Mouse (Mus musculus) intestine, embryonic 15.5 days (tissue): ENCODE results near the gene Lkaaear1. TPM values are rescaled to one million over a fixed set of nuclear protein-coding genes. Genes with fewer than 3 reads are reported as not detected.
A peak's percentile ranks its signal among the peaks of the same experiment; 100 is the strongest.

Experiments used
- ATAC-seq: fragments of 200-750 bp; cut with Nextera tagmentation; 2 replicates; pipeline ENCODE4 v1.8.0; 2017; ENCODE audit warnings: moderate TSS enrichment, moderate library complexity
- H3K27ac ChIP-seq: fragments of 300-500 bp; sonication (generic); 2 replicates; pipeline ENCODE4 v1.5.1; 2015; ENCODE audit warnings: mild to moderate bottlenecking, inconsistent platforms
- H3K27me3 ChIP-seq: fragments of 300-500 bp; sonication (generic); replicated peaks from 2 replicates; pipeline ENCODE4 v1.6.1; 2015; ENCODE audit warnings: inconsistent platforms
- H3K36me3 ChIP-seq: fragments of 300-500 bp; sonication (generic); 2 replicates; pipeline ENCODE4 v1.6.1; 2015; ENCODE audit warnings: inconsistent platforms
- H3K4me1 ChIP-seq: fragments of 300-500 bp; sonication (generic); replicated peaks from 2 replicates; pipeline ENCODE4 v1.6.1; 2015; ENCODE audit warnings: inconsistent platforms
- H3K4me2 ChIP-seq: fragments of 300-500 bp; sonication (generic); replicated peaks from 2 replicates; pipeline ENCODE4 v1.6.1; 2015; ENCODE audit warnings: mild to moderate bottlenecking, inconsistent platforms
- H3K4me3 ChIP-seq: fragments of 300-500 bp; sonication (generic); replicated peaks from 2 replicates; pipeline ENCODE4 v1.5.1; 2015; ENCODE audit warnings: inconsistent platforms
- H3K9ac ChIP-seq: fragments of 300-500 bp; sonication (generic); 2 replicates; pipeline ENCODE4 v1.6.1; 2015; ENCODE audit warnings: inconsistent platforms
- H3K9me3 ChIP-seq: fragments of 300-500 bp; sonication (generic); 2 replicates; pipeline ENCODE4 v1.6.1; 2016; ENCODE audit warnings: inconsistent platforms
- WGBS: fragments of 180-500 bp; shearing (Covaris S2); methylation state at CpG from one replicate; pipeline ENCODE4 v1.1.7; 2015; 5-methylcytosine and 5-hydroxymethylcytosine counted together
- polyA plus RNA-seq: library from polyadenylated mRNA; unstranded; fragments of >200 nt; fragmentation: Nextera tagmentation; extraction: Ambion mirVana; gene quantifications from 2 replicates; pipeline ENCODE4 v1.2.1, GENCODE M21; 2015

Lkaaear1 gene
- polyA plus RNA-seq, 1 experiment from 2014 or later = not detected

- ATAC-seq = no peak
- Histone ChIP-seq H3K27ac (peak overlapping the region; percentile 4; the same call in 1 of the 2 replicates), H3K4me2 (no peak overlapping the region), H3K9me3 (no peaks in the 10 kb centered on the region), H3K4me1 (no peaks in the 10 kb centered on the region; the same call in 1 of the 2 replicates), H3K36me3 (no peaks in the 10 kb centered on the region), H3K4me3 (no peak overlapping the region), H3K27me3 (peaks cover 11% of the 10 kb centered on the region), H3K9ac (no peak overlapping the region)
- WGBS = 16% methylated on average over 4 of the region's 4 CpGs
Observed at GRCm38 (mm10) chr2:181663298-181663630, 35.0 kb downstream of the Lkaaear1 start.

DNA sequence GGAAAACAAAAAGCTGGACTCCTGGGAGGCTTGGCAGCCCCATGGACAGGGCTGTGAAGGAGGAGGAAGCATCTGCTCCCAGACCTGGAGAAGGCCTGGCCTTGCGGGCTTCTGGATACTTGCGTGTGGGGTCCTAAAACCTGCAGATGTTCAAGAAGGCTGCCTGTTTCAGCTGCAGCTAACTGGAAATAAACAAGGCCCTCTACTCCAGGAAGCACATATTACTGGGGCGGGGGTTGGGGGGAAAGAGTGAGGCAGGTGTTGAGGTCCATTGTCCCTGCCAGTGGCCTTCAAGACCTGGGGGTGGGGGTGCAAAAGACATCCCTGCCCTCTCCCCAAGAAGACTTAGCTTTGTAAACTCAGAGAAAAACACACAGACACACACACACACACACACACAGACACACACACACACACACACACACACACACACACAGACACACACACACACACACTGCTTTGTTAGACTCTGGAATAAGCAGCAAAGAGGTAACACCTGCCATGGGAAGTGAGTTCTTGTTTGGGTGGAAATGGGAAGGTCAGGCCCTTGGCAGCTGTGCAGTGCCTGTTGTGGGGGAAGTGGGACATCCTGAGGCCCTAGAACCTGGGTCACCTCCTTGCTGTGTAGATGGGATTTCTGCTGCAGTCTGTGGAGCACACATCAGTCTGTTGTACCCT is 35.5 kb downstream of the Lkaaear1 start:
- WGBS = 85% methylated on average over 3 of the region's 3 CpGs

DNA sequence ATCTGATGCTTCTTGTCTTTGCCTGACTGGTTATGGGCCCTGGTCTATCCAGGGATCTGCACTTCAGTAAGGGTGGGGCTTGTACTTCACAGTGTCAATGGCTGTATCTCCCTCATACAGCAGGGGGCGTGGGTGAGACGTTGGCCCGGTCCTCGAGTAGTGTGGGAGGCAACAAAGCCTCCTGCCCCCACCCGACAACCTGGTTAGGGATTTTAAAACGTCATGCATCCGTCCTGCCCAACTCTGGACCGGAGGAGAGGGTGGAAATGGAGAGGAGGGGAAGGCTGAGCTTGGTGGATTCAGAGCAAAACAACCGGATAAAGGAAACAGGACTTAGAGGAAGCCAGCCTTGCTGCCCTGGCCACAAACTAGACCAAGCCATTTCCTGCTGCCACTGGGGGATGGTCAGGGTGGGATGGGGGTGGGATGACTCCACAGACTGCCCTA is 38.6 kb downstream of the Lkaaear1 start:
- no peak overlapping the region for H3K4me2 ChIP-seq
- peaks cover 16% of the 10 kb centered on the region for H3K36me3 ChIP-seq
- no peaks in the 10 kb centered on the region; the same call in 1 of the 2 replicates for H3K27me3 ChIP-seq
- H3K4me1 ChIP-seq = no peaks in the 10 kb centered on the region; the same call in 1 of the 2 replicates
- no peak overlapping the region for H3K27ac ChIP-seq
- H3K9ac ChIP-seq = no peak overlapping the region
- ATAC-seq = peak; percentile 78
- H3K4me3 ChIP-seq = no peak overlapping the region
- 13% methylated on average over 9 of the region's 9 CpGs for WGBS
- no peaks in the 10 kb centered on the region for H3K9me3 ChIP-seq

More for the DNA sequence above, 35.5 kb downstream of the Lkaaear1 start:
- no peaks in the 10 kb centered on the region for H3K9me3 ChIP-seq
- H3K4me1 ChIP-seq = no peaks in the 10 kb centered on the region; the same call in 1 of the 2 replicates
- H3K27me3 ChIP-seq = peaks cover 6% of the 10 kb centered on the region
- H3K9ac ChIP-seq = no peak overlapping the region
- no peaks in the 10 kb centered on the region for H3K36me3 ChIP-seq
- H3K27ac ChIP-seq = peak overlapping the region; percentile 9; the same call in 1 of the 2 replicates
- no peak for ATAC-seq
- no peak overlapping the region for H3K4me2 ChIP-seq
- H3K4me3 ChIP-seq = no peak overlapping the region

DNA sequence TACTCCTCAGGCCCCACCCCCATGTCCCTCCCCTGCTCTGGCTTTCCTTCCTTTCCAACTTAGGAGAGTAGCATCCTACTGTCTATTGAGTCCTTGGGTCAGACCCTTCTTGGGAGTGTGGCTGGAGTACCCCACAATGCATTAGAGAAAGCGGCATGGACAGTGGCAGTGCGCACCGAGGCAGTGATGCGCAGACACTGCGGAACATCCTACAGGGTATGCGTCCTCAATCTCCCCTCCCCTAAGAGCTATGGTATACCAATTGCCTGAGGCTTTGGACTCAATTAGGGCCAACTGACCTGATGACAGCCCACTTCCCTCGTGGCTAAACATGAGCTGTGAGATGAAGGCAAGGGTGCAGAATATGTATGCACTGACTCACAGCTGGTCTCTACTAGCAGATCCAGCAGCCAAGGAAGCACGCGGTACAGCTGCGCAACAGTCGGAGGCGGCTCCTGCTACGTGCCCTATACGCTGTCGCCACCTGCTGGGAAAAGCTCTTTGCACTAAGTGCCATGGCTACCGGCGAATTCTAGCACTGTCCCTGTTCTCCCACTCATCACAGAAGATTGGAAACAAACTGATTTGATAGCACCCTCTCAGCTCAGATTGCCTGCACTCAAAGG is 39.2 kb downstream of the Lkaaear1 start:
- Histone ChIP-seq H3K9me3 (no peaks in the 10 kb centered on the region), H3K4me2 (no peak overlapping the region; the same call in 1 of the 2 replicates), H3K36me3 (peaks cover 17% of the 10 kb centered on the region), H3K27ac (no peak overlapping the region), H3K27me3 (no peaks in the 10 kb centered on the region; the same call in 1 of the 2 replicates), H3K9ac (no peak overlapping the region), H3K4me3 (no peak overlapping the region), H3K4me1 (no peaks in the 10 kb centered on the region; the same call in 1 of the 2 replicates)
- whole genome bisulfite sequencing = 50% methylated on average over 17 of the region's 17 CpGs
- peak; percentile 71 for ATAC-seq

- Histone ChIP-seq H3K36me3 (peaks cover 17% of the 10 kb centered on the region), H3K9me3 (no peaks in the 10 kb centered on the region), H3K9ac (no peak overlapping the region), H3K4me3 (no peak overlapping the region), H3K27me3 (no peaks in the 10 kb centered on the region; the same call in 1 of the 2 replicates), H3K27ac (no peak overlapping the region), H3K4me1 (peaks cover 4% of the 10 kb centered on the region), H3K4me2 (no peak overlapping the region)
- 85% methylated on average over 7 of the region's 7 CpGs for WGBS
- no peak for ATAC-seq
Observed at GRCm38 (mm10) chr2:181658528-181658927, 39.7 kb downstream of the Lkaaear1 start.

DNA sequence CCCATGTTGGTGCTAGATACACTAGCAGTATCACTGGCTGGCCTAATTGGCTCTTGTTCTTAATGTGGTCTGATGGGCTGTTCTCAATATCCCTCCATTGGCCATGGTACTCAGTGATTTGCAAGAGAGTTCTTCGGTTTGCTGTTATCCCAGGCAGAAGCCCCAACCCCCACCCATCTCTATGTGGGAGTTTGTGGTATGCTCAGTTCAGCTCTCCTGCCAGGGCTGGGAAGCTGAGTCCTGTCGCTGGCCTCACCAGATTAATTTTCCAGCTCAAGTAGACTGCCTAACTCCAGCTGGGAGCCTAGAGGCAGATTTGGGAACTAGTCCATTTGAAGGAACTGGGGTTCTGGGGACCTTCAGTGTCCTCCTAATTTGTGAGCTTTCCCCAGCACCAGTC is 40.8 kb downstream of the Lkaaear1 start:
- Histone ChIP-seq H3K4me3 (no peak overlapping the region), H3K27me3 (no peaks in the 10 kb centered on the region; the same call in 1 of the 2 replicates), H3K36me3 (peaks cover 23% of the 10 kb centered on the region), H3K9ac (no peak overlapping the region), H3K4me2 (no peak overlapping the region), H3K4me1 (peaks cover 4% of the 10 kb centered on the region), H3K27ac (no peak overlapping the region), H3K9me3 (no peaks in the 10 kb centered on the region)
- 74% methylated on average over 2 of the region's 2 CpGs for WGBS
- no peak for ATAC-seq

- Histone ChIP-seq H3K27me3 (no peaks in the 10 kb centered on the region; the same call in 1 of the 2 replicates), H3K4me2 (no peak within 1 kb of the TSS), H3K4me3 (no peak within 1 kb of the TSS), H3K27ac (no peak within 1 kb of the TSS), H3K9ac (no peak within 1 kb of the TSS), H3K4me1 (peaks cover 4% of the 10 kb centered on the region), H3K9me3 (no peaks in the 10 kb centered on the region), H3K36me3 (peaks cover 28% of the 10 kb centered on the region)
- WGBS = 74% methylated on average over 3 of the region's 3 CpGs
- ATAC-seq = no peak
Observed at GRCm38 (mm10) chr2:181656734-181657133, 41.5 kb downstream of the Lkaaear1 start, which contains the start of gene Gm29797. TSS of gene Gm29797 (plus strand) at chr2:181657034.

- Histone ChIP-seq H3K9me3 (no peaks in the 10 kb centered on the region), H3K27me3 (no peaks in the 10 kb centered on the region), H3K4me1 (peaks cover 4% of the 10 kb centered on the region), H3K4me2 (no peak overlapping the region), H3K27ac (no peak overlapping the region), H3K9ac (no peak overlapping the region), H3K4me3 (no peak overlapping the region), H3K36me3 (peaks cover 43% of the 10 kb centered on the region)
- 63% methylated on average over 1 of the region's 1 CpGs for WGBS
- peak; percentile 91 for ATAC-seq
Observed at GRCm38 (mm10) chr2:181653523-181653922, 44.7 kb downstream of the Lkaaear1 start.

DNA sequence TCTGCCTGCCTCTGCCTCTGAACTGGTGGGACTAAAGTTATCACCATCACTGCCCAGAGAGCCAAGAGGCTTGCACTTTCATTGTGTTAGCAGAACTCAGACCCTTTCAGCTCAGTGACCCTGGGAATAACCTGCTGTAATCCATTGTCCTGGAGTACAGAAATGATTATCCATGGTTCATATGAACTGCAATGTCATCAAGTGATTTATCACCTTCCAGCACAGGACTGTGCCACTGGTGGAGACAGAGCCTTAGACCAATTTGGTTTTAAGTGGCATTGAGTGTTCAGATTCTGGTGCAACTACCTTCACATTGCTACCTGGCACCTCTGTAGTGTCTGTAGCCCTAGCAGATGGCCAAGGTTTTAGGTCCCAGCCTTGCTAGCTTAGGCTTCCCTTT is 45.2 kb downstream of the Lkaaear1 start:
- Histone ChIP-seq H3K36me3 (peaks cover 43% of the 10 kb centered on the region), H3K4me1 (peaks cover 4% of the 10 kb centered on the region), H3K4me3 (no peak overlapping the region), H3K9ac (no peak overlapping the region), H3K27me3 (no peaks in the 10 kb centered on the region), H3K4me2 (no peak overlapping the region), H3K27ac (no peak overlapping the region), H3K9me3 (no peaks in the 10 kb centered on the region)
- peak; percentile 34; the same call in 1 of the 2 replicates for ATAC-seq

- Histone ChIP-seq H3K9me3 (no peaks in the 10 kb centered on the region), H3K27ac (no peak overlapping the region), H3K27me3 (no peaks in the 10 kb centered on the region), H3K36me3 (peaks cover 37% of the 10 kb centered on the region), H3K4me3 (no peak overlapping the region), H3K4me1 (peaks cover 4% of the 10 kb centered on the region), H3K4me2 (no peak overlapping the region), H3K9ac (no peak overlapping the region)
- 94% methylated on average over 10 of the region's 10 CpGs for WGBS
- no peak for ATAC-seq
Observed at GRCm38 (mm10) chr2:181648926-181649325, 49.3 kb downstream of the Lkaaear1 start.
